9 mouse cellular contexts compared by ENCODE assay signal in genomic region chr10:68168613-68169012, GRCm38 (mm10).
DNase-seq lines count a peak whose midpoint lies in the region; ATAC-seq and TF ChIP-seq lines count a peak whose summit lies in the region.
"Had no signal": no experiment of that assay in that cellular context is flagged by ENCODE, and none has a peak within 500 bp of the region (broad histone marks: within the 10 kb centered on the region; RNA-seq: fewer than 3 reads in every experiment).

No protein-coding gene starts in this region.

- no peak for TF ChIP-seq POLR2A in kidney, adult 2 months (IDR thresholded peaks at IDR 0.05; ENCODE audit: low read depth, low read length)
- TF ChIP-seq POLR2A in CH12.LX (IDR thresholded peaks at IDR 0.05; ENCODE audit: low read depth, low read length) = no peak

- TF ChIP-seq RAD21 in CH12.LX (IDR thresholded peaks at IDR 0.05; ENCODE audit: low read depth, low read length) = no peak

- in situ Hi-C loops in CH12.LX (cut with MboI; ENCODE audit: low pct_ligation_motif_present, low pct_unique_long_range_greater_than_20kb, low sequenced_read_pairs) = loop anchor here (10.0 kb wide), 1 partner anchor 106 kb away; the partner anchor contains the start of gene Arid5b

- H3K9ac ChIP-seq in CH12.LX (ENCODE audit: insufficient read depth, low read depth) = no peak overlapping the region
- no peak overlapping the region for H3K9ac ChIP-seq in limb, embryonic 12.5 days (replicated peaks)

- H3K4me1 ChIP-seq in kidney, adult 2 months (ENCODE audit: control insufficient read depth, insufficient read depth, low read length) = peaks cover 26% of the 10 kb centered on the region
- H3K4me1 ChIP-seq in CH12.LX (ENCODE audit: control insufficient read depth in 1 of 2, insufficient read depth in 2 of 2) = peaks cover 32 to 69% of the 10 kb centered on the region in 2 experiments
- H3K4me1 ChIP-seq in brown adipose tissue, adult 24 weeks (ENCODE audit: control insufficient read depth, insufficient read depth, insufficient read length, low read length) = peaks cover 12% of the 10 kb centered on the region; the same call in 1 of the 2 replicates
- H3K4me1 ChIP-seq in limb, embryonic 12.5 days (replicated peaks) = peaks cover 49% of the 10 kb centered on the region

- no peak for DNase-seq in kidney, adult 2 months
- DNase-seq in kidney, postnatal 10 days = no peak
- peak; percentile 36 for DNase-seq in CH12.LX (ENCODE audit: extremely low read depth)
- DNase-seq in thymus, adult 18-20 months = no peak
- no peak for DNase-seq in urinary bladder, postnatal 4 days (ENCODE audit: low spot score in 2 of 2)
- DNase-seq: cerebellum, adult 18-20 months had no signal

- no peaks in the 10 kb centered on the region for H3K9me3 ChIP-seq in CH12.LX (replicated peaks; ENCODE audit: low read length)
- H3K9me3 ChIP-seq in limb, embryonic 12.5 days = no peaks in the 10 kb centered on the region
- H3K9me3 ChIP-seq: megakaryocyte, embryonic 14.5 days had no signal

- no peaks in the 10 kb centered on the region for H3K79me2 ChIP-seq in CH12.LX (replicated peaks; ENCODE audit: control insufficient read depth, extremely low read depth, insufficient read depth, poor library complexity, severe bottlenecking)

- H3K27me3 ChIP-seq in kidney, adult 2 months (replicated peaks; ENCODE audit: control insufficient read depth, insufficient read depth, low read length) = no peaks in the 10 kb centered on the region
- H3K27me3 ChIP-seq in CH12.LX (replicated peaks) = no peaks in the 10 kb centered on the region
- H3K27me3 ChIP-seq in limb, embryonic 12.5 days = no peaks in the 10 kb centered on the region
- H3K27me3 ChIP-seq: megakaryocyte, embryonic 14.5 days had no signal

- dilution Hi-C loops in CH12.LX (cut with MboI; ENCODE audit: extremely low pct_ligation_motif_present, extremely low pct_unique_long_range_greater_than_20kb, low sequenced_read_pairs) = no loop called here

- peak overlapping the region; percentile 63 for H3K27ac ChIP-seq in kidney, adult 2 months (ENCODE audit: insufficient read depth, low read depth, low read length)
- H3K27ac ChIP-seq in CH12.LX (ENCODE audit: insufficient read depth, low read depth) = peak overlapping the region; percentile 56; the same call in 1 of the 2 replicates
- 0 out of 2 replicates have a peak overlapping the region, but pooled peaks have one; percentile 48 for H3K27ac ChIP-seq in brown adipose tissue, adult 24 weeks (replicated peaks; ENCODE audit: low read depth, low read length)
- 0 out of 2 replicates have a peak overlapping the region, but pooled peaks have one; percentile 4 for H3K27ac ChIP-seq in limb, embryonic 12.5 days

- H3K4me3 ChIP-seq in kidney, adult 2 months (ENCODE audit: insufficient read depth, low read depth, low read length) = no peak overlapping the region
- no peak overlapping the region for H3K4me3 ChIP-seq in CH12.LX (replicated peaks in 1 of 3; ENCODE audit: low read depth in 2 of 3, low read length in 2 of 3, poor library complexity in 1 of 3)
- no peak overlapping the region for H3K4me3 ChIP-seq in brown adipose tissue, adult 24 weeks (ENCODE audit: insufficient read depth, low read depth, low read length)
- no peak overlapping the region for H3K4me3 ChIP-seq in limb, embryonic 12.5 days (replicated peaks)
- H3K4me3 ChIP-seq: megakaryocyte, embryonic 14.5 days had no signal

- no peak for TF ChIP-seq EP300 in CH12.LX (IDR thresholded peaks at IDR 0.05; ENCODE audit: low read length)

- TF ChIP-seq CTCF in kidney, adult 2 months (conservative IDR thresholded peaks at IDR 0.05; ENCODE audit: insufficient read depth, insufficient read length, low read depth, low read length) = no peak
- no peak for TF ChIP-seq CTCF in CH12.LX (conservative IDR thresholded peaks at IDR 0.05 in 1 of 2, IDR thresholded peaks at IDR 0.05 in 1 of 2; ENCODE audit: low read depth in 2 of 2, low read length in 2 of 2)

- peak overlapping the region; percentile 45; the same call in 1 of the 2 replicates for H3K4me2 ChIP-seq in CH12.LX (ENCODE audit: insufficient read depth, low read depth, poor library complexity, severe bottlenecking)
- no peak overlapping the region for H3K4me2 ChIP-seq in limb, embryonic 12.5 days

- H3K36me3 ChIP-seq in kidney, adult 2 months (ENCODE audit: control insufficient read depth, insufficient read depth, low read length) = no peaks in the 10 kb centered on the region
- peaks cover 0 to 5% of the 10 kb centered on the region in 2 experiments for H3K36me3 ChIP-seq in CH12.LX (replicated peaks in 1 of 2; ENCODE audit: control insufficient read depth in 1 of 2, insufficient read depth in 1 of 2, low read length in 1 of 2)
- H3K36me3 ChIP-seq in limb, embryonic 12.5 days = no peaks in the 10 kb centered on the region

- WGBS in kidney, adult 2 months = 40% methylated on average over 6 of the region's 6 CpGs
- 53% methylated on average over 6 of the region's 6 CpGs for whole genome bisulfite sequencing in limb, embryonic 12.5 days

- ATAC-seq in limb, embryonic 12.5 days (ENCODE audit: insufficient number of reproducible peaks, insufficient read depth, low FRiP score, low TSS enrichment, low read depth) = no peak

TF ChIP-seq in CH12.LX, 34 proteins besides CTCF, POLR2A, EP300 and RAD21:
- TF ChIP-seq SMC3 (IDR thresholded peaks at IDR 0.05; ENCODE audit: low read depth, low read length) = no peak
- peak; percentile 52; the same call in 1 of the 2 replicates for TF ChIP-seq MEF2A (IDR thresholded peaks at IDR 0.05; ENCODE audit: borderline replicate concordance, low read depth, low read length)

Comparison
In these comparisons a context has a peak if more than half of its experiments do, and no peak if none do; other contexts are left out.
1. H3K27ac ChIP-seq: peak in every context shown above with its lines; median percentile 63 in kidney, adult 2 months; 56 in CH12.LX; 48 in brown adipose tissue, adult 24 weeks; 4 in limb, embryonic 12.5 days.